Mouse (Mus musculus): ENCODE measurements at regions not wholly inside any gene's neighbourhood (a gene's known extent, or its start where the extent isn't known, plus 50 kb on each side); places are given as distances from the start of the nearest gene placed in this dataset.

DNA sequence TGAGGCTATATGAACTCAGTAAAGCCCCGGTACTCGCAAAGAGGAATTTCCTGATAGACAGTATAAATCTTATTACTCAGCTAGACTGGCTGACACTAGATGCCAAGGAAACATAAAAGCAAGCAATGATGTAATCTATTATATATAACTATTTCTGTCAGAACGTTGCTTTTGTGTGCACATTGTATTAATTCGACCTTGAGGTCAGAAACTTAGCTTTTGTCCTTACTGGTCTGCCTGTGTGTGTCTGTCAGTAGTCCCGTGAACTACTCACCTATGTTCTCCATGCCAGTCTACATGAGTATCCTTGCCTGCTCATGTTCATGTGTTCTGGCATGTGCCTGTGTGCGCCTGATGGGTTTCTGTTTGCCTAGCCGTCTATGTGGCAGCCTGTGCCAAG is 70.5 kb downstream of the Tmx1 start:
- DNase-seq (ENCODE audit: low spot score in 2 of 2) = no peak

DNA sequence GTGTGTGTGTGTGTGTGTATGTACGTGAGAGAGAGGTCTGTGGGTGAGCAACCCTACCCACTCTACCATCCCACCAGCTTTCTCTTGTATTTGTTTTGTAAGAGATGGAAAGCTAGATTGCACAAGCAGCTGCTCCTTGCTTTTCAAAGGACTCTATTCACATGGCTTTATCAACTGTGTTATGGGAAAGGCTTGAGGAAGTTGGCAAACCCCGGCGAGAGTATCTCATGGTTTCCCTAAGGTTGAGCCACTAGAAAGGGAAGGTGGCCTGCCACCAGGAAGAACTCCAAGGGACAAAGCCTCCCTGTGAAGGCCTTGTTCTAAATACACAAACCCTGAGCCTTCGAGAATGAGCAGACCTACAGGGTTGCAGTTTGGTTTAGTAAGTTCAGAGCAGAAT is 71.8 kb downstream of the Tmx1 start:
- DNase-seq (ENCODE audit: low spot score in 2 of 2) = no peak

DNA sequence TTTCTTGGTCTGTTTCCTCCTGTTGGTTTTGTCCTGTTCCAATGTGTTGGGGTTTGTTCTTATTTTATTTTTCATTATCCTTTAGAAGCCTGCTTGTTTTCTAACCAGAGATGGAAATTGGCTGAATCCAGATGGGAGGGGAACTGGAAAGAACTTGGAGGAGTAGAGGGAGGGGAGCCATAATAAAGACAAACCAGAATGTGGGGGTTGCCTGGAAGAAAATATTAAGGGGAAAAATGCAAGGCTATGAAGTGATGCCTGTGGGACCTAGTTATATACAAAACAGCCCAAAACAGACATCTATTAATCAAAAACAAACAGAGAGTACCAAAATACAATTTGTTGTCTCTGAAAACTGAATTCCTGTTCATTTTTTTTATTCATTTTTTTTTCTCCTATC is 78.8 kb downstream of the Tmx1 start:
- DNase-seq (ENCODE audit: low spot score in 2 of 2) = no peak

DNA sequence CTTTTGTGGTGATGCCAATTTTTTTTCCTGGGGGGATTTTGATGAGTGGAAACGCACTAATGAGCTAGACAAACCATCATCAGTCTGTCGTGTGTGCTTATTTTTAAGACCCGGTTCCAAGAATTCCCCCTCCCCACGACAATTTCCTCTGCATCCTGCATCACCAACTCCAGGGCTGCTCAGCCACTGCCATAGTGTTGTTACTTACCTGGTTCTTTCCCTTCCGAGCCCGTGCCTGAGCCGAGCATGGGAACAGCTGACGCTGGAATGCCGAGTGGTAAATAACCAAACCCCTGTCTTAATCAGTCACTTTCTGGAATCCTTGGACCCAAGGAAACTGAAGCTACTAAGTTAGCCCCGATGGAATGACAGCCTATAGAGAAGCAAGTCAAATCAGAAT is 79.3 kb downstream of the Tmx1 start:
- DNase-seq (ENCODE audit: low spot score in 2 of 2) = no peak

DNA sequence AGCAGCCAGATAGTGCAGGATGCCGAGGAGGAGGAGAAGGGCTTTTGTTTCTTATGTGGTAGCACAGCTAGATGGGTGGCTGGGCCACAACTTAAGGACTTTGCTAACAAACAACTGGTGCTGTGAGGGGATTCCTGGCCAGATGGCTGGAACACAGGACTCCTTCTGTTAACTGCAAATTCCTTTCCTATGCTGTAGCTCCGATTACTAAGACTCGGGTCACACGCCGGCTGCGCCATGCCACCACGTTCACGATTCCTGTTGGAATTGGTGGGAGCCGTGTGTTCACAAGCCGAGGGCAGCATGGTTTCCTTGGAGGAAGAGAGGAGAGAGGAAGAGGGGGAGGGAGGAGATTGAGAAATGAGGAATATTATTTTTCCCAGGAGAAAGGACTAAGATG is 79.9 kb downstream of the Tmx1 start:
- no peak for DNase-seq (ENCODE audit: low spot score in 2 of 2)

DNA sequence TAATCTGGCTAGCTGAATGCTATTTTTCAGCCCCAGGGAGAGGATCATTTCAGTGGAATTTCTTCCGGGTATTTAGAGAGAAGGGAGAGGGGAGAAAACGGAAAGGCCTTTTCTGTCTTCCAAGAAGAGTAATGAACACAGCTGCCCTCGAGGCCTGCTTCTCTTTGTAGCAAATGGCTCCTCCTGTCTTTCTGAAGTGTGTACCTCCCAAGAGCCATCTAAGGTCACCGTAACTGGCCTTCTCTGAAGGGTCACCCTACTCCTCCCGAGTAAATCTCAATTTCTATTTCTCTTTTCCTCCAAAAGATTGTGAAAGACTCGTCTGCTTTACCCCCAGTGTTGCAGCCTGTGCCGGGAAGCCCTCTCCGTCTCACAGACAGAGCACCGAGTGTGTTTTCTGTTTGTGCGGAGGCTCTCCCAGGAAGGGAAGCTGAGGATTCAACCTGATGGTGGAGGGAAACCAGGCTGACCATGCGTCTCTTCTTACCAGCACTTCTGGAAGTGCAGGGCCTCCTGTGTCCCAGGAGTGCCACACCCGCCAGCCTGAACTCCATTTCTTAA is 80.6 kb downstream of the Tmx1 start:
- DNase-seq (ENCODE audit: low spot score in 2 of 2) = no peak

DNA sequence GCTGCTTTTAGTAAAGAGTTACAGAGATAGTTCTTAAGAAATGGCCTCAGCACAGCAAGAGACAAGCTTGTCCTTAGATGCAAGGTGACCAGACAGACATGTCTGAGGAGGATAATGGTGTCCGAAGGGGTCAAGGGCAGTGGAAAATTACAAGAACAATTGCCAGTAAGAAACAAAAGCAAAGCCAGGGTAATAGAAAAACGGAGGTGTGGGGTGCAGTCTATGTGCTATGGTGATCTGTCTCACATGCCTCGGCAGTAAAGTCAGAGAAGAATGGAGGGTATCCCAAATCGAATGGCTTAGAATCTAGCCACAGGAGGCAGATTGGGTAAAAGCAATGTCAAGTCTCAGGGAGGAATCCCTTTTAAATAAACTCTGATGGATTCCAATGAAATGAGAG is 86.2 kb downstream of the Tmx1 start:
- no peak for DNase-seq (ENCODE audit: low spot score in 2 of 2)

DNA sequence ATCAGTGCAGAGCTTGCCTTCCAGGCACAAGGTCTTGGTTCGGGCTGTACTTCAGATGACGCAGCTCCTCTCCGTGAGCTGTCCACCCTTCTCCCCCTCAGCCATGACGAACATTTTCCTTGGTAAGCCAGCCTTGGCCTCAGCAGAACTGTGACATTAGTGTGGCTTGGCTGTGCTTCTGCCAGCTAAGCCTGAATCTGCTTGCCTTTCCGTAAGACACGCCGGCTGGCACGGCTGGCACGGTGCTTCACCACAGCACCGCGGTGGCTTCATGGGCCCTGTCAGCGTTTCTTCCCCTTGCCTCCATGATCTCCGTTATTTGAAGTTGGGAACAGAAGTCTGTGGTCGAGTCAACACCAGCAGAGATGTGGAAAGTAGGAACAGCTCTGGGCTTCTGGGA is 87.0 kb downstream of the Tmx1 start:
- no peak for DNase-seq (ENCODE audit: low spot score in 2 of 2)

DNA sequence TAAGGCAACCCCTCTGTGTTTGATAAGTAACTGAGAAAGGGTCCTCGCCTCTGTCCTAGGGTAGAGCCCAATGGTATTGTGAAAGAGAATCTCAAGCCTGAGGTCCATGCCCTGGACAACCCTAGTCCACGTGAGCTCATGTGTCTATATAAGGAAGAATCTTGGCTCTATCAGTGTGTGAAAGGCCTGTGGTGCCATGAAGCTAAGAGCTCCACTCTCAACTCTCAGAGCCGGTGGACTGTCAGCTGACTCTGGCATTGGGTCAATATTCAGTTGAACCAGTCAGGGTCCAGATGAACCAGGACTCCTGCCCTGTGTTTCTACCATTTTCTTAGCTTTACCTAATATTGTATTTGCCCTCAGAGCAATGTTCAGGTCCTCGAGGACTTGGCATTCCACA is 88.5 kb downstream of the Tmx1 start:
- no peak for DNase-seq (ENCODE audit: low spot score in 2 of 2)

DNA sequence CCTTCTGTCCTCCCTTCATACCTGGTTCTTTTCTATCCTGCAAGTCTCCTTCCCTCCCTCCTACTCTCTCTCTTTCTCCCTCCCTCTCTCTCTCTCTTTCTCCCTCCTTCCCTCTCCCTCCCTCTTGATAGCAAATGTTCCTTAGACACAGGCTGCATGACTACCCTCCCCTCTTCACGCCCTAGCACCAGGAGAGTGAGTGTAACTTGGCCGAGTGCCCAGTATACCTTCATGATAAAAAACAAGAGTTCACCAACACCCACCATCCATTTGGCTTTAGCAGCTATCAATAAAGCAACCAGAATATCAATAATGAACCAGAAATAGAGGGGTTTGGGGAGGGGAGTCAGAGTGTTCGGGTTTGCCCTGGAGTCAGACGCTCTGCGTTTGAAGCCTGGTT is 90.4 kb downstream of the Tmx1 start:
- DNase-seq (ENCODE audit: low spot score in 2 of 2) = no peak

DNA sequence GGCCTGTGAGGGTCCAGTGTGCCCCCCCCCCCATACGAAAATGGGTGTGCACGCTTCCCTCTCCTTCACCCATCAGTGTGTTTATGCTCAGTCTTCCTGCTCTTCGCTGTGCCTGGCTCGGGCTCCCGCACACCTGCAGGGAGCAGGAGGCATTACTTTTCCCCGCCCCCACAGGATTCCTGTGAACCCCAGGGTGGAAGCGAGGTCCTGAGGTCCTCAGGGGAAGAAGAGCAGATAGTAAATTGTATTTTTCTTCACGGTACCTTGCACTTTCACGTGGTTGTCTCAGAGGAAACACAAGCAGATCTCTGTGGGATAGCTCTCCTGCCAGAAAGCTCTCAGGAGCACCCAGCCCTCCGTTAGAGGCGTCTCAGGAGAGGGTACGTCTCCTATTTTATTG is 91.4 kb downstream of the Tmx1 start:
- DNase-seq (ENCODE audit: low spot score in 2 of 2) = no peak

DNA sequence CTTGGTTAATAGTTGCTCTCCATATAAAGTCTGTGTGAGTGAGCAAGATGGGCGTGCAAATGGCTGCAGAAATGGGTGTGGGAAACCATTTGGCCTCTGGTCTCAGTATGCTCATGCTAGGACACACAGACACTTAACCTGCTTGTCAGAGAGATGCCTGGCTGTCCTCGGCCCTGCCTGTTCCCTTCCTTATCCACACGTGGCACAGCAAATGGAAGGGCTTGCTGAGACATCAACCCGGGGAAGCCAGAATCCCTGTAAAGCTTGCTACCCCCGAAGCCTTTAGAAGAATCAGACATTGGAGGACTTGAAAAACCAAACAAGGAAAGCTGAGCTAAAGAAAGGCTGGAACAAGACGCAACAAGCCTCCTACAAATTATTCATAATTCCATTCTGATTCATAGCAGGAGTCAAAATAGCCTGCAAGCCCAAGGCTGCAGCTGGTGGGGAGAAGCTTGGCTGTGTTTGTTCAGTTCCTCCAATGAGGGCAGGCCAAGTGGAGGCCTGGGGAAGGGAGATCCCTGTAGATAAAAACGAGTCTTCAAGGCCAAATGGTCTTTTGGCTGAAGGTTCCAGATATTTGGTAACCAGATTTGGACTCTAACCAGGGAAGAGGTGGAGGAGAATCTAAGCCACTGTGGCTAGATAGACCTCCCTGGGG is 92.1 kb downstream of the Tmx1 start:
- no peak for DNase-seq (ENCODE audit: low spot score in 2 of 2)

DNA sequence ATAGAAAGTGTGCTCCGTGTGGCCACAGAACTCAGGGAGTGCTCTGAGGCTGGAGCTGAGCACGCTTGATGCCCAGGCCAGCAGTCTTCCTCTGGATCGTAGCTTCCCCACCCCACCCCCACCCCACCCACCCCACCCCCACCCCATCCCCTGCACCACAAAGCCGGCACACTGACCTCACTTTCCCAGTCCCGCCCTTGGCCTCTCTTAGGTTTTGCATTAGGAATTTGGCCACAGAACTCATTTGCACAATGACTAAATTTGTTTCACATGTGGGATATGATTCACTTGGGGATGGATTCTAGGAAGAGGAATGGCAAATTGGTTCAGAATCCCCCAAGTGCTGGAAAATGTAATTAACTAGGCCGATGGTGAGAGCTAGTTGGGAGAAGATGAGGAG is 94.3 kb downstream of the Tmx1 start:
- no peak for DNase-seq (ENCODE audit: low spot score in 2 of 2)

DNA sequence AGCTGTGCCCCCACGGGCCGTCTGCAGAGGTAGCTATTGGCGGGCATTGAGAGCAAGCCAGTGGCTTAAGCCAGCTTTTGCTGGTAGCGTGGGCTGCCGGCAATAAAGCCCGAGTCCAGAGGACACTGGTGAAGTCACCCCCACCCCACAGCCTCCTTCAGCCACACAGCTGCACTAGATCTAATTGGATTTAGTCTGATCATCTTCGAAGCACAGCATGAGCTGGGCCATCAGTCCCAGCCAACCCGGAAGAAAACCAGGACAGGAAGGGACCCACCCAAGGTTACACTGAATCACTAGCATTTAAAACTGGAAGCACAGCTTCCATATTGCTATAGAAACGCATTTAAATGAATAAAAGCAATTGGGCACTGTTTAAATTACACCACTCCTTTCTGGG is 96.4 kb downstream of the Tmx1 start:
- no peak for DNase-seq (ENCODE audit: low spot score in 2 of 2)

DNA sequence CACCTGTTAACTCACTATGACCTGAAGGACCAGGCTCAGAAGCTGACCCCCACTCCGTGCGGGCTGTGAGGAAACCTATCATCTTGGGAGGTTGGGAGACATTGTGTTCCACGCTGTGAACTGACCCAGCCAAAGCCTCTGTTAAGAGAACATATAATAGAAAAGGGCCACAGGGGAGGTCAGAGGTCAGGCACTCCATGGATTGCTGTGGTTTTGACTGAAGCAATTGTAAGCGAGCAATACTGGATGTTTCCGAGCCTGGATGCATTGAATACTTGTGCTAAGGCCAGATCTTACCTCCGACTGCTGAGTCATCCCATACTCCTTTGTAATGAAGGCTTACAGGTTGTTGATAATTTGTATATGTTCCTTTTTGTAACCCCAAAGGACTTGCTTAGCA is 101.0 kb downstream of the Tmx1 start:
- DNase-seq (ENCODE audit: low spot score in 2 of 2) = no peak

DNA sequence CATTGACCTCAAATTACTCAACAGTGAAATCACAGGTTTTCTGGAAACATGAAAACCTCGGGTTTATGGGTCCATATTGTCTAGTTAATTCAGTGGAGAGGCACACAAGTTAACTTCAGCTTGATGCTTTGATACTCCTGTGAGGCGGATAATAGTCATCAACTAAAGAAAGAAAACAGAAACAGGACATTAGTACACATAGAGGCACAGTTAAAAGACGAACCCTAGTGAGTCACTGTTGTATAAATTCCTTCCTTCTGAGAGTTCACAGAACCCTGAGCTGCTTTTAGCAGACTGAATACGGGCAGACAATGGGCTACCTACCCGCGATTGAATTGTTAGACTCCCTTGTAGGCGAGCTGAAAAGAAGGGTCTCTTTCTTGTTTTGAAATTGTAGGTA is 101.7 kb downstream of the Tmx1 start:
- no peak for DNase-seq (ENCODE audit: low spot score in 2 of 2)

DNA sequence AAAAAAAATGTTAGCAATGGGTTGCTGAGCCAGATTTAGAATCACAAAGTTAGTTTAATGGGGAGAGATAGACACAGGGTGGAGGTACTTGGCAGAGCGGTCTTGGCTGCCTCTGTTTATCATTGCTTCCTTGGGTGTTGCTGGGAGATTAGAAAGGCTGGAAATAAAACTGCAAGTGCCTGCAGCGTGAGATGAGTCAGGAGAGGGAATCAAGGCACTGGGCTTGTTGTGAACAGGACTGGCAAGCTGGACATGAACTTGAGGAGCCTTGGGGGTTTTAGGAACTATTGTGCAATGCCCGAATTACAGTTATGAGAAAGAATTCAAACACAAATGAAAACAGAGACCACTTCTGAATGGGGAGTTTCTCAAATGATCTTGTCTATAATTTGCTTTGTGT is 102.8 kb downstream of the Tmx1 start:
- DNase-seq (ENCODE audit: low spot score in 2 of 2) = no peak

DNA sequence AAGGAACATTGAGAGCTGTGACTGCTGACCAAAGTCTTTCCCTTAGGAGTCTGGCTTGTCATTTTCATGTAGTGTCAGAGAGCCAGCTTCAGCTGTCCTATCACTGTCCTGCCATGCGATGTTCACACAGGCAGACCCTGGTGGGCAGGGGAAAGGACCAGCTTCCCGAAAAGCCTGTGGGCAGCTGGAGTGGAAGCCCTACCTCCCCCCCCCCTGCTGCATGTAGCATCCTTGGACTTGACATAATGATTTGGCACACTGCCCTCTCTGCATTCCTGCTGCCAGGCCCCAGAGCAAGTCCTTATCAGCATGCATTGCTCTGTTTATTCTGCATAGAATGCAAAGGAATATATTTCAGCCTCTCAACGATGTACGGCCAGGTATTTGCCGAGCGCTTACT is 103.9 kb downstream of the Tmx1 start:
- no peak for DNase-seq (ENCODE audit: low spot score in 2 of 2)

DNA sequence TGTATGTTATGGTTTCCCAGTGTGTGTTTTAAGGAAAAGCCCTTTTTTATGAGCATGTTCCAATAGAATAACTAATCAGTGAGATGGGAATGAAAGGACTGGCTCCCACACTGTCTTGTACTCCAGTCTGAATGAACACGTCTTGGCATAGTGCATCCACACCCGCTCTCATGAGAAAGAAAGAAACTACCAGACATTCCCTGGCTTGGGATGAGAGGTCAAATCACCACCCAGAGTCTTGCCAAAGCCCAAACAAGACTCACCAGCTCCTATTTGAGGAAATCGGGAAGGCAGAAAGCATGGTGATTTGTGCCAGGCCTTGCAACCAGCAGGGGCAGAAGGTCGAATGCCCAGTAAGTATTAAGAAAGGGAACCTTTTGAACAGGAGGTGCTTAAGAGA is 110.6 kb downstream of the Tmx1 start:
- no peak for DNase-seq (ENCODE audit: low spot score in 2 of 2)

DNA sequence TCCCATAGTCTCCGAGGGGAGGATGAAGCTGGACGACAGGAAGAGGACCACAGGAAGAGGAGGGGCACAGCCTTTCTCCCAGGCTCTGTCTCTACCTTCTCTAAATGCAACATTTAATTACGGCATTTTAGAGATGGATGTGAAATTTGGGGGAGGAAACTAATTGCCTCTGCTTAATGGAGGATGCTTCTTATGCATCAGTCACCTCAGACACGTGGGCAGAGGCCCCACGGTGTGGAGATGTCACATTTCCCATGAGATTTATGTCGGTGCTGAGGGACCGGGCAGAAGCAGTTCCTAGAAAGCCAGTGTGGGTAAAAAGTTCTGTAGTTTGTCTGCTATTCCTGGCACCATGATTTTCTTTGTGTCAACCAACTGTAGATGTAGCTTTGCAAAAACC is 122.8 kb downstream of the Tmx1 start:
- no peak for DNase-seq (ENCODE audit: low spot score in 2 of 2)

DNA sequence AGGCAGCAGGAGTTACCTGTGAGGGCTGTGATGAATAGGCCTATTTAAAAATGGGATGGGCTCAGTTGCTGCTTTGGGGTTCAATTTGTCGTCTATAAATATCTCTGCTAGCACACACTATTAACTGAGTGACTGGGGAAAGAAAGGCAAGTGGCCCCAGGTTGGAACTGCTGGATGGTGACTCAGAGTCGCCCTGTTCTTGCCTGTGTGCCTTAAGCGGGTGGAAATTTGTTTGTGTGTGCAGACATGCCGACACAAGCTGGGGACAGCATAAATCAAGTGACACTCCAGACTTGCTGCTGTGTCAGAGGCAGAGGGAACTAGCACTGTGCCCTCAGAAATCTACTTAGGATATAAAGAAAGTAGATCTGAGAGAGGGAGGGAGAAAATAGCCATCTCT is 124.9 kb downstream of the Tmx1 start:
- no peak for DNase-seq (ENCODE audit: low spot score in 2 of 2)

DNA sequence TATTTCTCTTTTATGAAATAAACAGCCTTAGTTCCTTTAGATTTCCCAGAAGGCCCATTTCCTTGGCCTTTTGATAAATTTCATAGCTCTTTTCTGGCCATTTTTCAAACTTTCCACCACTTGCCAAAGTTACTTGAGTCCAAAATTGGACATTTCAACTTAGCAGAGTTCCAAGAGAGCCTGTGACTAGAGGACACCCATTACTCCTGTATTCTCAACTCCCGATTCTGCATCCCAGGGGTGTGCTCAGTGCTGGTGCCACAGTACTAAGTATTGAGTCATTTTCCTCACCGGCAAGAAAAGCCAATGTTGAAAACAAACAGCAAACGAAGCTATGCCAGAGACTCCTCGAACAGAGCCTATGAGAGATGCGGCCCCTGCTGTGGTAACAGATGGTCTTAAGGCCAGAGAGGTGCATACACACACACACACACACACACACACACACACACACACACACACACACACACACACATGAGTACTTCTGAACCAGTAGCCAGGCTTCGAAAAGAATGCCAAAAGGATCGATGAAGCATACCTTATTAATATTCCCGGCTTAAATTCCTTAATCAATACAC is 126.5 kb downstream of the Tmx1 start:
- no peak for DNase-seq (ENCODE audit: low spot score in 2 of 2)

DNA sequence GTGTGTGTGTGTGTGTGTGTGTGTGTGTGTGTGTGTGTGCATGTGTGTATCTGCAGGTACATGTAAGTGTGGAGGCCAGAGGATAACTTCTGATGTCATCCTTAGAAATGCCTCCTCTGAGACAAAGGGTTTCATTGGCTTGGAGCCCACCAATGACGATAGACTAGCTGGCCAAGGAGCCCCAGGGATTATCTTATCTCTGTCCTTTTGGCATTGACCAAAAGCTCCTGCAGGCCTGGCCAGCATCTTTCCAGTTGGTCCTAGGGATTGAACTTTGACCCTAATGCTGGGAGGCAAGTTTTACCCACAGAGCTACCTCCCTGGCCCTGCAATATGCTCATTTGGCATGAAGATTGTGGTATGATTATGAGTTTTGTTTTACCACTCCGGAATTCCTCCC is 133.3 kb downstream of the Tmx1 start:
- no peak for DNase-seq (ENCODE audit: low spot score in 2 of 2)

DNA sequence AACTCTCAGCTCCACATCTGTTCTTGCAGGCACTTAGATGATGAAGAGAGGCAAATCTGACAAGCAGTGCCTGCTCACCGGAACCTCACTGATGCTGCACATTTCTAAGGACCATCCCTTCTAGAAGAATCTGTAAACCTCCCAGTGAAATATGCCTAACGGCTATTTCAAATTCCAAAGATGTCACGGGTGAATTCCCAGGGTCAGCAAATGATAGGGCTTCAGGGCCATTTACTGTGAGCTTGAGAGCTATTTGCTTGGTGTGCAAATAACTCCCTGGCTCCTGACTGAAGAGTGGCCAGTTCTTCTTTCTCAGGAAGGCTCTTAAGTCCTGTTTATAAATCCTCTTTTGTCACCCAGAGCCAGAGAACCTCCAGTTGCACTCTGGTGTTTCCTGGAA is 135.3 kb downstream of the Tmx1 start:
- no peak for DNase-seq (ENCODE audit: low spot score in 2 of 2)

Measured in spleen, postnatal 14 days (tissue).